Mouse (Mus musculus) c-Kit-positive CD71-positive TER-119-negative erythroid progenitor cells, embryonic 14.5 days (primary cell): ENCODE data around the gene Slc22a20.

Experiments used
- DNase-seq: peaks from one replicate; pipeline ENCODE4 v3.0.0-alpha.2; 2013; ENCODE audit warnings: low read depth

The Slc22a20 gene

DNA sequence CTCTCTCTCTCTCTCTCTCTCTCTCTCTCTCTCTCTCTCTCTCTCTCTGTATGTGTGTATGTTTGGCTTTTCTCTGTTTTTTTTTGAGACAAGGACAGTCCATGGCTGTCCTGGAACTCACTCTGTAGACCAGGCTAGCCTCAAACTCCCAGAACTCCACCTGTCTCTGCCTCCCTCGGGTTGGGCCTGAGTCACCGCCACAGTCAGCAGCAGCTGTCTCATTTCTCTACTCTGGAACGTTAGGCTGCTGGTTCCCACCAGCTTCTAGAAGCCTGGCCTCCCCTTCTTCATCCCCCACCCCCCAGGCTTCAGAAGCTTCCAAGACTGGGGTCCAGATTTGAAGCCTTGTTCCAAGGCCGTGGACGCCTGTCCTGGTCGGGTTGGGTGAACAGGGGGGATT is 3.6 kb upstream of the Slc22a20 start:
- DNase-seq, result no peak

DNA sequence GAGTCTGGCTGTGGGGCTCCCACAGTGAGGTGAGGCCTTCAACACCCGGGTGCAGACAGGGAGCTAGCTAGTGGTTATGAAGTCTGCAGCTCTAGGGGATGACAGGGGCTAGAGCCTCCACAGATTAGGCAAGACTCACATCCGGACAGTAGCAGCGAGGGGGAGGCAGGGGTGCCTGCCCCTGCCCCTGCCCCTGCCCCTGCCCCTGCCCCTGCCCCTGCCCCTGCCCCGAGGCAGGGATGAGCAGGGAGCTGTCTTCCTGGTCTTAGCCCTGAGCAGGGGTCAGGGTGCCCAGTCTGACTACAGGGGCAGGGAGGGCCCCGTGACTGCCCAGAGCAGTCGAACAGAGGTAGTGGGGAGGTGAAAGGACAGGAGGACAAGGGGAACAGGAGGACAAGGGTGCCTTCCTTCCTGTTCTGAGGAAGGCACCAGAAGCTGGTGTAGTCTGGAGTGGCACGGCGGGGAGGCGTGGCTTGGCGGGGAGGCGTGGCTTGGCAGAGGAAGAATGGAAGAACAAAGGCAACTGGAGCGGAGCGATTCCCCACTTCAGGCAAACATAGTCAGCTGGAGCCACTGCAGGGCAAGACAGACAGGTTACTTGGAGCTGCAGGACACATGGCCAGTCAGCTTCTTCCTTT is 3.0 kb upstream of the Slc22a20 start:
- no peak for DNase-seq

DNA sequence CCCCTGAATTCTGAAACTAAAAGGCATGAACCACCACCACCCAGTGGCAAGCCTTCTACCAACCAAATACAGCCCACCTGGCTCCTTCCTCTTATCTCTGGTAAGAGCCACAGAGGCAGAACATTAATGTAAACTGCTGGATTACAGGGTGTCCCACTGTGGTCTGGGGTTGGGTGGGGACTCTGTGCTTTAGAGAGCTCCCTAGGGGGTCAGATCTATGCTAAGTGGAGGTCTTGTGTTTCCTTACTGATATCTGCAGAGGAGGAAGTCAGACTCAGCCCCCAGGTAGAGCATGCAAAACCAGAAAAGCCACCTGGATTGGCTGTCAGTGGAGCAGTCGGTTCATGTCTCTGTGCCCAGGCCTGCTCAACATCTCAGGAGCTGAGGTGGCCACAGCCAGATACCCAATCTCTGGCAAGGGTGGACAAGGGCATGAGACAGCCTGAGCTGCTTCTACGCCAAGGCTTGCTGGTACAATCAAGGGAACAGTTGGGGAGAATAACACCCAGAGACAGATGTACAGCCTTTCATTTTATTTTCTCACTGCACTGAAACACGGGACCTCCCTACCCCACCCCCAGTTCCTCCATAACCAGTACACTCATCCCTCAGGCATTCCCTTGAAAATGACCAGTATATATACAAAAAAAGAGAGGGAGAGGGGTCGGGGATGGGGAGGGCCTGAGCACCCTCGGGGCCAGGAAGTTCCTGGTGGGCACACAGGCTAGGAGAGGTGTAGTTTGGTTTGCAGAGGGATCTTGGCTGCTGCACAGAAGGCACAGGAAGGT is 2.3 kb upstream of the Slc22a20 start:
- no peak for DNase-seq

DNA sequence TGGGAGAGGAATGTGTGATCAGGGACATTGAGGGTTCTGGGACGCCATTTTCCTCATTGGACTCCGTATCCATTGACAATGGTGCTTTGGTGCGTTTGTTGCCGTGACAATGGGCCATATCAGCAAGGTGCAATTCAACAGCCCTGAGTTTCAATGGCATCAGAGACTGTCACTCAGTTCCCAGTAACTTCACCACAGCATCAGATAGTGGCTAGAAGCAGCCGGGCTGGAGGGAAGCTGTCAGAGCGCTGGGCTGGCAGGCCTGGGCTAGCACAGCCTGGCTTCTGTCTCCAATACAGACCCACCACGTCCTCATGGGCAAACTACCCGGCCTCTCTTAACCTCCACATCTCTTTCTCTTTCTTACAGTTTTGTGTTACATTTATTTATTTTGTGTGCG is 5.5 kb downstream of the Slc22a20 start:
- no peak for DNase-seq

DNA sequence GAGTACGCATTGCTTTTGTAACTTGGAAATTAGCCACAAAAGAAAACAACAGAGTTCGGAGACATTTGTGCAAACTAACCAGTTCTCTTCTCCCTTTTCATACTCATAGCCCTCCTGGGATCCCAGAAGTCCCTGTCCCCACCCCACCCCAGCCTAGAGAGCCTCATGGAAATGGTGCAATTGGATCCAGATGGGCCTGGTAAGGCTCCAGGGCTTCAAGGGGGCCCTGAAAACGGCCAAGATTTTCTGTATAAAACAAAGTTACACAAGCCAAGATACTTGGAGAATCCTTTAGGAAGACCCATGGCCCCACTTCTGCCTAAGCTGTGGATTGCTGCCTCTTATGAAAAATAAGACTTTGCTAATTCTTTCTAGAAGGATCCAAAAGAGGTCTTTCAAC is 8.2 kb downstream of the Slc22a20 start:
- DNase-seq, result no peak

DNA sequence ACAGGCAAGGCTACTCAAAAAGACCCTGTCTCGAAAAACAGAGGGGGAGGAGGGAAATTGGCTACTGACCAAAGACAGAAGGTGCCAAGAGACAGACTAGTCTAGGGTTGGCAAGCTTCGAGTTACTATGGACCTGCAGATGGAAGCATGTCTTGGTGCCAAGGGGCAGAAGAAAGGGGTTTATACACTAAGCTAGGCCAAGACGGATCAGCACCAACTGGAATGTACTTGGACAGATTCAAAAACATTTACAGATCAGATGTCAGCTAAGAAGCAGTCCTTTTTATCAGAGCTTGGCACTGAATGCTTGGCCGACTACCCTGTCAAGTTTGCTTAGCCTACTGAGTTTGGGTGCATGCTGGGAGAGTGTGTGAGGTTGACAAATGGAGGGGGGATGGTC is 10.3 kb downstream of the Slc22a20 start:
- DNase-seq, result no peak

DNA sequence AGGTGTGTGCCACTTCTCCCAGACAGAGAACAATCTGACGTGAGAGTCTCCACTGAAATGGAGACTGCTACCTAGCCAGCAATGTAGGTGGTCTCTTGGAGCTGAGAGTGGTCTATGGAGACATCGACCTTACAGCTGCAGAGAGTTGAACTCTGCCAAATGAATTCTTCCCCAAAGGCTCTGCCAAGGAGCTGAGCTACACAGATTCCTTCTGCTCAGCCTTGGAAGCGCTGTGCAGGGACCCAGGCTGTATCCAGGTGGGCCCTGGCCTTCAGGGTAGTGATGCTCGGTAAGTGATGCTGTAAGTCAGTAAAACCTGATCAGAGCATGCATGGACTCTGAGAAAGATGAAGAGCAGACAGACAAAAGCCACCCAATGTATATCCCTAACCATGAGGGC is 10.8 kb downstream of the Slc22a20 start:
- DNase-seq, result no peak

DNA sequence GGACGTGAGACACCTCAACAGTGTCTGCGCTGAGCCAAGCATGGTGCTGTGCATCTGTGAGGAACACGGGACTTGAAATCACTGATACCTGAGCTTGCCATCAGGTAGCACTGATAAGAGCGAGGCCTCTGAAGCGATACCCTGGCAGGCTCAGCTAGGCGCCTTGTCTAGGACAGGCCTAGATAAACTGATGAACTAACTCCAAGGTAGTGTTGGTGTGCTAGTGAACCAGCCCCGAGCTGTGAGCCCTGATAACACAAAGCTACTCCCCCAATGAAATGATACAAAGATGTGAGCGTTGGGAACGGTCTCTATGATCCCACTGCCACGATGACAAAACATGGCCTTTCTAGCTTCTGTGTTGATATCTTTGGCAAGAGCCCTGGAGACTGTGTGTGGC is 18.3 kb downstream of the Slc22a20 start:
- peak; percentile 72 for DNase-seq

DNA sequence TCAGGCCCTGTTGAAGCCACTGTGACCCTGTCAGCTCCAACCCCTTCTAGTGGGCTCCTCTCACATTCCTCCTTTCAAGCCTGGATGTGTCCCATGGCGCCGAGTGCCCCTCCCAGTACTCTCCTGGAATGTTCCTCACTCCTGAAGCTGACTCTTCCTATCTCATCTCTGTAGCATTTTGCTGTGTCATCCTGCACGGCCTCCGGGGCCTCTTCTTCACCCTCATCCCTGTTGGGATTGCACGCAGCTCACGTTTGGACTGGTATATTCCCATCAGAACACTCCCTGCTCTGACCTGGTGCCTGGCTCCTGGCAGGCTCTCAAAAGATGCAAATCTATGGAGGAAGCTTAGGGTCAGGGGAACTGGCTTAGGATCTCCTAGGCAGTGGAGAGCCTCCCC is 19.2 kb downstream of the Slc22a20 start:
- no peak for DNase-seq

DNA sequence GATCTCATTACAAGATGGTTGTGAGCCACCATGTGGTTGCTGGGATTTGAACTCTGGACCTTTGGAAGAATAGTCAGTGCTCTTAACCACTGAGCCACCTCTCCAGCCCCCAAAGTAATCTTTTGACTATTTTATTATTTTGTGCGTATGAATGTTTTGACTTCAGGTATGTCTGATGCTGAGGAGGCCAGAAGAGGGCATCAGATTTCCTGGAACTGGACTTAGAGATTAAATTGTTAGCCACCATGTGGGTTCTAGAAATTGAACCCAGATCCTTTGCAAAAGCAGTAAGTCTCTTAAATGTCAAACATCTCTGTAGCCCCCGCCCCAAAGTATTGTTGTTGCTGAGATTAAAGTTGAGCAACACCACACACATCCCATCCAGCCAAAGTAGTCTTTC is 20.0 kb downstream of the Slc22a20 start:
- no peak for DNase-seq

DNA sequence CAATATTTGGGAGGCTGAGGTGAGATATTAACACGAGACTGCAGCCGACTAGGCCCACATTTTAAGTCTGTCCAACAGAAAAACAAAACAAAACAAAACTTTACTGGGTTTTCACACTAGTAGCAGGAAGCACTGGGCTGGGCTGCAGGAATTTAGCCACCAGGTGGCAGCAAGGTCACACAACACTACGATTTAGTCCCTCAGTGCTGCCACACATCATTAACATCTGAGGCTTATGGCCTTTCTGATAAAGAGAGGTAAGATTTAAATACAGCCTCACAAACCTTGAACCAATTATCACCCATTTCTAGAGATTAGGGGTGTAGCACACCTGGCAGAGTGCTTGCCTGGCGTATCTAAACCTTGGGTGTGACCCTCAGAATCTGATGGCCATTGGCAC is 20.7 kb downstream of the Slc22a20 start:
- peak; percentile 88 for DNase-seq

DNA sequence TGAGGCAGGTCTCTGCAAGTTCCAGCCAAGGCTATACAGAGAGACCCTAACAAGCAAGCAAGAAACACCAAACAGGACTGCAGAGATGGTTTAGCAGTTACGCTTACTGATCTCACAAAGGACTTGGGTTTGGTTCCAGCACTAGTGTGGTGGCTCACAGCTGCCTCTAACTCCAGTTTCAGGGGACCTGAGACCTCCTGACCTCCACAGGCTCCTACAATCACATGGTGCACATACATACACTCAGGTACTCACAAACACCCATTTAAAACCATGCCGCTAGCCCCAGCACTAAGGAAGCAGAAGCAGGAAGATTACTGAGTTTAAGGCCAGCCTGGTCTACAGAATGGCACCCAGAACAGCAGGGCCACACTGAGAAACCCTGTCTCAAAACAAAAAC is 21.1 kb downstream of the Slc22a20 start:
- DNase-seq, result no peak

DNA sequence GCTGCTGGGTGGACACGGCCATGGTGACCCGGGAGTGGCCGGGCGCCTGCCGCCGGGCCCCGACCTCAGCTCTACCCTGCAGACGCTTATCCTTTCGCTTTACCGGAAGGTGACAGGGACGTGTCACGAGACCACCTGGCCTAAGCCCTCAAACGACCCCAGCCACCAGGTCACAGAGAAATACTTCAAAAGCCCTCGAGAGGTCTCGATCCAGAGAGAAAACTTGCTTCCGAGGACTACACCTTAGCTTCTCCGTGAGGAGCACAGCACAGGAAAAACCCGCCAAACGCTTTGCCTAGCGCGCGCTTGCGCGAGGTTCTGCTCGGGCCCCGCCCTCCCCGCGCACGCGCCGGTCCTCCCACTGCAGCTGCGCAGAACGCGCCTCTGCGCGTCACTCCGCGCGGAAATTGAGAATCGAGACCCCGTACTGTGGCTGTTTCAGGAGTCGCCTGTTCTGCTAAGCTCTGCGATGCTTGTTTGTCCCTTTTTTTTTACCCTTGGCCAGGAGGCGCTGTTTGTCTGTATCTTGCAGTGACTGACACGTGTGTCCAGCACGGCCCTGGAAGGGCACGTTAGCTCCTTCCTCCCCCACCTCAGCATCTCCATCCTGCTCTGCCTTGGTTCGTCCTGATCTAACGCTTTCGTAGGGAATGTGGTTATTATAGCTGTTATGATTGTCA is 21.9 kb downstream of the Slc22a20 start, which contains the start of gene Pola2:
Gene Pola2, minus strand, starts transcription at position 320 of the 680 bp plus-strand sequence.
- DNase-seq, result peak; percentile 83

DNA sequence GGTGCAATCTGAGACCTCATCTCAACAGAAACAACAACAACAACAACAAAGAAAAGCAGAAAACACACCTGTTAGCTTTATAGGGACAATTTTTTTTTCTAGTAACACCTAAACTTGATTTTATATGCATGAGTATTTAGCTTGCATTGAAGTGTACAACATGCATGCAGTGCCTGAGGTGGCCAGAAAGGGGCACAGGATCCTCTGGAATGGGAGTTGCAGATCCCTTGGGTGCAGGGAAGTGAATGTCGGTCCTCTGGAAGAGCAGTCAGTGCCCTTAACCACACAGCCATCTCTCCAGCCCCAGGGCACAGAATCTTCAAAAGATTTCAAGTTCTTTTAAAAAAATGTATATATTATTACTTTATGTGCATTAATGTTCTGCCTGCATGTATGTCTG is 23.3 kb downstream of the Slc22a20 start:
- no peak for DNase-seq

DNA sequence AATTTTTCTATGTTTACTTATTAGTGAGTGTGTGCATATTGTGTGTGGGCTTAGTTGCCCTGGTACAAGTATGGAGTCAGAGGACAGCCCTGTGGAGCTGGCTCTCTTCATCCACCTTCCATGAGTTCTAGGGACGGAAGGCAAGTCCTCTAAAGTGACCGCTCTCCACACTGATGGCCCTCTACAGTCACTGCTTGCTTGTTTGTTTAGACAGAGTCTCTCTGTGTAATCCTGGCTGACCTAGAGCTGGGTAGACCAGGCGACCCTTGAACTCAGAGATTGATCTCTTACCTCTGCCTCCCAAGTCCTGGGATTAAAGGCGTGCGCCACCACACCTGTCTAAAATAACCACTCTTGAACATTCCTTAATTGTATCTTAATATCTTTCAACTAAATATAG is 28.6 kb downstream of the Slc22a20 start:
- no peak for DNase-seq

DNA sequence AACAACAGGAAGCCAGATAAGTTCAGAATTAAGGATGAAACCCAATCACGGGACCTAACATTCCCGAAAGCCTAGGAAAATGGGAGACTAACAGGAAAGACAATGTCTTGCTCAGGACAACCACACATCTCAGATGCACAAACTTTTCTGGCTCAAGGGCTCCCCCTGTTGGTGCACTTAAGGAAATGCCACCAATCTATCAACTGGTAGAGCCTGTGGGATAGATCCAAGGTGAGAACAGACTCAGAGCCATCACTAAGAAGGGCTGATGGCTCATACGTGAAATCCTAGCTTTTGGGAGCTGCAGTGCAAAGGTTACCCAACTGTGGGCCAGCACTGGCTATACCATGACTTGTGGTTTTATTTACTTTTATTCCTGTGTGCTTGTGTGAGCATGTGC is 29.3 kb downstream of the Slc22a20 start:
- DNase-seq, result peak; percentile 76

DNA sequence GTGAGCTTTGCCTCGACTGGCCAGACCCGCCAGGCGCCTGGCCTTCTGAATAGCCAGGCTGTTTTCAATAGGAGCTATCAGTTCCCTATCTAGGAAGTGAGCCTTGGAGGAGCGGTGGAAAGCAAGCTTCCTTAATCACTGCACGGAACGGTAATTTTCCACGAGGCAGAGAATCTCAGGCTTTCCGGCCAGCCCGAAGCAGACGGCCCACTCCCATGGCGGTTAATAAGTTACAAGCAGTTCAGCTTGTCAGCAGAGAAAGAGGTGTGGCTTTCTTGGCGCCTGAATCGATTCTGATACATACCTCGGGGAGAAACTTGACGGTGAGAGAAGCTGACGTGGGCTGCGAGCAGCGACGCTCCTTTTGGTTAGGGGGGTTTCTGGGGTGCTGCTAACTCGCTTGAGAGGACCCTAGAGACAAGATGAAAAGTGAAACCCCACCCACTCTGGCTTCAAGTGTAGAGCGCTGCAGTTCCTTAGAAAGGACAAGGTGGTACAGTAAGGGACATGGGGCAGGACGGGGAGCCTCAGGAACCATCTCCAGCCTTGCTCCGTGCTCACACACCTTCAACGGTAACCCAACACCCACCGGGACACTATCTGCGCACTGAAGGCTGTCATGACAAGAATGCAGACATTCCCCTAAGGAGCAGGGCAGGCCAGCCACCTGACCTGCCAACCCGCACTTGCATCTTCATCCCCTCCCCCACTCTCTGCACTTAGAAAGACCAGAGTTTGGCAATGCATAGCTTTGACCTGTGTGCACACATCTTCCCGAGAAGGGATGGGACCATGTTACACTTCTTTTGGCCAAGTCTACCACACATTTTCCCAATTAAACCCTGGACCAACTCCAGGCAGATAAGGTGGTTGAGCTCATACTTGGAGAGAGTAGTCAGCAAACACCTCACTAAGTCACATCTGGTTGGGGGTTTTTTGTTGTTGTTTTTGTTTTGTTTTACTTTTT is 30.0 kb downstream of the Slc22a20 start:
- no peak for DNase-seq

DNA sequence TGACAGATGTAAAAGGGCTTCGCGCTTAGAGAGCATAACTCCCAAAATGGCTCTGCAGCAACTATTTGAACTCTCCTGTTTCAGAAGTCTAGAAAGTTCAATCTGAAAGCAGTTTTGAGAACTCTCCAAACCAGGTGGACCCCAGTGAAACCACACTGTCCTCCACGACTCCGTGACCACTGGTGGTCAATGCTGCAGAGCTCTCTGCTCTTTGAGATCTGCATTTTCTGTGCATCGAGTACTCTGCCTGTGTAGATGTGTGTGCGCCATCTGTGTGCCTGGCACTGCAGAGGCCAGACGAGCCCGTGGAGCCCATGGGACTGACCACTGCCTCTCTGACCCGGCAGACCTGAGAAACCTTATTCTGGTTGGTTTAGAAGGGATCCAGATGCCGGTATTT is 31.0 kb downstream of the Slc22a20 start:
- no peak for DNase-seq

DNA sequence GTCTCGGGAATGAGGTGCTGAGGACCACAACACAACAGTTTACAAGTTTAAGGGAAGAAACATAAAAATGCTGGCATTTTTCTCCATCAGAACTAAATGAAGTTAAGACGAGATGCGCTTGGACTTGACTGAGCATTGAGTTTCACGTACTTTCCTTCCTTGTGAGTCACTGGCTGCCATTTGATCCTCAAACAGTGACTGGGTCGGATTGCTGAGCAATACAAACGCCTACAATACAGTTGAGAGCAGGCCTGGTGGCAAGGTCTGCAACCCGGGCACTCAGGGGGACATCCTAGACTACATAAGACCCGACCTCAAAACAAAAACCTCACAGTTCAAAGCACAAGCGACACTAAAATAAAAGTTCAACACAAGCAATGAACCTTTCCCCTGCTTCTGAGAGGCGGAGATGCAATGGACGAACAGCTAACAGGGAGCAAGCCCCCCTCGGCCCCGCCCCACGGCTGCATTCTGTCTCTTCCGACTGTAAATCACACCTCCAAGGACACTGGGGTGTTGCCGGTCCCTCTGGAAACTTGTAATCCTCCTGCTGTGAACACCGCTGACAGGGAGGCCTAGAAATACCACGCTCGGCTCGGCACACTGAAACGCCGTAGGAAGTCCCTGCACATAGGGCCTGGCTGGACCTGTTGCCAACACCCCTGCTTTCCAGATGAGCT is 31.8 kb downstream of the Slc22a20 start:
- DNase-seq, result no peak

DNA sequence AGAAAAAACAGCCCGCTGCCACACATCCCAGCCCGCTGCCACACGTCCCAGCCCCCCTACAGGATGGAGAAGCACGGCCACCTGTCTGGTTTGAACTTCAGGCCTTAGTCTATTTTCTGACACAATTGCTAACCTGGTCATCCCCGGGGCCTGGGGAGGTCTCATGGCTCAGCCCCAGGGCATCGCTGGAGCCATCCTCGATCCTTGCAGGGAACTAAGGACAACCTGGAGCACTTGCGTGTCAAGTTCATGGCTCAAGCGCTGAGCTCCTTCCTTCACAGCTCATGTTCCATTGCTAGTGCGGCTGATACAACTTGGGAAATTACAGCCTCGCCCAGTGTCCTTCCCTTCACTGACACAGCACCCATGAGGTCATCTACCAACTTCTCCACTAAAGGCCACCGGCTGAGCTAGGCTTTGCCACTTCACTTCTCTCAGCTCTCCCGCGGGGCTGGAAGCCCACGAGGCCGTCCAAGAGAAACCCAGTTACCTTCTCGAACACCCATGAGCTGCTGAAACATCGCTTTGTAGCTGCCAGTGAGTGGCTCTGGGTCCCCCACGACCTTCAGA is 32.7 kb downstream of the Slc22a20 start:
- no peak for DNase-seq

DNA sequence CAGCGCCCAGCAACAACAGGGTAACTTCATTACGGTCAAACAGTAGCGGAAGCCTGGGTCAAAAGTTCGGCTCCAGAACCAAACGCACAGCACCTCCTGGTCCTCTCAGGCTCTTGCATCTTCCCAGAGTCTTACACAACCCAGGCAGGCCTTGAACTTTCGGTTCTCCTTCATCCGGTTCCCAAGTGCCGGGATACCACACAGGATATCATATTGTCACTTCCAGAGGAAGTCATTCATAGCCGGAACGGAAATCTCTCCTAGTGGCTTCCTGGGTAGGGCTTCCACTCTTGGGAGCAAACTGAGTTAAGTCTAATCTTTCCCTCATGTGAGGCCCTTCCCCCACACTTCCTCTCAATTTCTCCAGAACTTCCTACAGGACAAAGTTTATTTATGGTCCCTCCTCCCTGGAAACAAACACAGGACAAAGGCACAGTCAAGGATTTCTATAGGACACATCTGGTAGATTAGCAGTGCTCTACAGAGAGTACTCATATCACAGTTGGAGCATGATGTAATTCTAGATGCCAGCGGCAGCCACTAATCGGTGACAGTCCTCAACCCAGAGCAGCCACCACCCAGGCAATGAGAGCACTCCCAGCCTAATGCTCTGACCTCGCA is 33.8 kb downstream of the Slc22a20 start:
- no peak for DNase-seq
